Mouse (Mus musculus) brain, embryonic 18.5 days (tissue): ENCODE measurements around the gene Eomes.

ENCODE experiments used
- DNase-seq: peaks from one replicate; pipeline ENCODE4 v3.0.0-alpha.2; 2012; ENCODE audit warnings: low read depth, low spot score

Eomes gene

DNA sequence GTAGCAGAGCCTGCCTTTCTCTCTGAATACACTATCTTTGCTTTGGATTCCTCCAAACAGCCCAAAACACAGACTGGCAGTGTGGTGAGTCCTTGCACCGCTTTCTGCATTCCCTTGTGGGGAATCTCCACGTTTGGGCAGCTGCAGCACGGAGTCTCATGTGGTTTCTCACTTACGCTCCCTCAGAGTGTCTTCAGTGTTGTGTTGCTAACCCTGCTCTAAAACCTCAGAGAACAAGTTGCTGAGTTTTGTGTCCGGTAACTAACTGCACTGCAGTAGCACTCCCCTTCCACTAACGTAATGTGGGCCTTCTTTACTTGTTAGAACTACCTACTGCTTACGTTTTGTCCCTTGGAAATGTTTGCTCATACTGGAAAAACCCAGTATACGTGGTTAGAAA is 41.1 kb downstream of the Eomes start:
- DNase-seq, result no peak

- no peak for DNase-seq
These were observed 42.0 kb downstream of the Eomes start for GRCm38 (mm10) chr9:118520011-118520410.

GRCm38 (mm10) chr9:118520858-118521257 is 42.8 kb downstream of the Eomes start:
- no peak for DNase-seq

DNA sequence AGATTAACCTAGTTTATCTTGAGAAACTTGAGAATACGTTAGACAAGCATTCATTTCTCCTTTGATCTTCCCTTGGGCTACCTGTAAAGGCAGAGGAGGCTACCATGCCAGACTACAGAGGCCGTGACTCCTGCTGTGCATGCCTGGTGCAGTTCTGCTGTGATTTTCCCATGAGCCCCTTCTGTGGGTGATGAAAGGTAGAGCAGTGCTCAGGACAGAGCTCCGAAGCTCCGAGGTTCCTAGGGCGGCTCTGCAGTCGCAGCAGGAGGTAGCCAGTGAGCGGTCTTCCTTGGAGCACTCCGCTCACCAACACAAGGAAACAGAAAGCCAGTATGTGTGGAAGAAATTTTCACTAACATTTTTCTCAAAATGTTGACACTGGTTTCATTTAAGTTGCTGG is 43.6 kb downstream of the Eomes start:
- no peak for DNase-seq

DNA sequence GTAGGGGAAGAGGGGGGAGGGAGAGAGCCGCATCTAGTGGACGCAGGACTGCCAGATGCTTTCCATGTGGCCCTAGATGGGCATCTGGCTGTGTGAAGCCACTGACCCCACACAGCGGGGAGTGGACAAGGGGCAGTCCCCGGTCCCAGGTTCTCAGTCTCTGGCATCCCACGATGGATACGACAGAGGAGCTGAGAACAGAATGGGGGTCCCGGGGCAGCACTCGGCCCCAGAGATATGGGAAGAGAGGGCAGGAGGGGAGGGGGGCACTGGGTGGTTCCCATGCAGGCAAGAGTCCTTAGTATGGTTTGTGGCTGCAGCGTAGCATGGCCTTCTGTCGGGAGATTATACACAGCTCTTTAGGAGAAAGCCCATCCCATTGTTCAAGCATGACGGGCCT is 45.7 kb downstream of the Eomes start:
- DNase-seq, result no peak

GRCm38 (mm10) chr9:118527056-118527455 is 49.0 kb downstream of the Eomes start:
- DNase-seq, result no peak

- DNase-seq, result no peak
These were observed 51.8 kb downstream of the Eomes start for GRCm38 (mm10) chr9:118529783-118530182.

- no peak for DNase-seq
These were observed 52.7 kb downstream of the Eomes start for GRCm38 (mm10) chr9:118530679-118531078.

GRCm38 (mm10) chr9:118532516-118533205 is 54.6 kb downstream of the Eomes start:
- DNase-seq, result no peak
